ENCODE assay signal across 8 mouse cellular contexts in genomic region chr19:8899079-8899478, GRCm38 (mm10). TPM values are rescaled to one million over a fixed set of nuclear protein-coding genes. Genes with fewer than 3 reads are reported as not detected.
DNase-seq lines count a peak whose midpoint lies in the region; ATAC-seq and TF ChIP-seq lines count a peak whose summit lies in the region.

No protein-coding gene starts in this region.

- no peaks in the 10 kb centered on the region for H3K9me3 ChIP-seq in heart, embryonic 15.5 days (replicated peaks)
- no peaks in the 10 kb centered on the region for H3K9me3 ChIP-seq in hindbrain, postnatal 0 days (ENCODE audit: low read length)
- no peaks in the 10 kb centered on the region for H3K9me3 ChIP-seq in midbrain, embryonic 12.5 days

- H3K4me2 ChIP-seq in heart, embryonic 15.5 days, result peak overlapping the region; percentile 76
- H3K4me2 ChIP-seq in hindbrain, postnatal 0 days (ENCODE audit: low read depth, low read length), result peak overlapping the region; percentile 72
- H3K4me2 ChIP-seq in midbrain, embryonic 12.5 days (replicated peaks), result peak overlapping the region; percentile 90

- intact Hi-C loops in heart, postnatal 10 days (cut with DNase I), result no loop called here

- peaks cover 37% of the 10 kb centered on the region for H3K36me3 ChIP-seq in heart, embryonic 15.5 days
- peaks cover 21% of the 10 kb centered on the region; the same call in 1 of the 2 replicates for H3K36me3 ChIP-seq in hindbrain, postnatal 0 days (ENCODE audit: insufficient read depth, low read length)
- H3K36me3 ChIP-seq in midbrain, embryonic 12.5 days, result peaks cover 42% of the 10 kb centered on the region

- ATAC-seq in heart, embryonic 15.5 days (replicated peaks; ENCODE audit: insufficient number of reproducible peaks, insufficient read depth, low FRiP score, low read depth), result no peak
- no peak for ATAC-seq in hindbrain, postnatal 0 days
- ATAC-seq in midbrain, embryonic 12.5 days (ENCODE audit: low FRiP score, low read depth), result no peak
- no peak for ATAC-seq in CD4-positive, CD25-positive, alpha-beta regulatory T cell, adult 4 months

- H3K9ac ChIP-seq in heart, embryonic 15.5 days, result peak overlapping the region; percentile 92
- peak overlapping the region; percentile 94; the same call in 1 of the 2 replicates for H3K9ac ChIP-seq in hindbrain, postnatal 0 days (replicated peaks; ENCODE audit: low read length)
- peak overlapping the region; percentile 88 for H3K9ac ChIP-seq in midbrain, embryonic 12.5 days (replicated peaks)

- peaks cover 29% of the 10 kb centered on the region for H3K4me1 ChIP-seq in heart, embryonic 15.5 days (replicated peaks)
- H3K4me1 ChIP-seq in brown adipose tissue, adult 24 weeks (ENCODE audit: control insufficient read depth, insufficient read depth, insufficient read length, low read length), result peaks cover 6% of the 10 kb centered on the region; the same call in 1 of the 2 replicates
- H3K4me1 ChIP-seq in hindbrain, postnatal 0 days (ENCODE audit: insufficient read depth, low read length), result peaks cover 9% of the 10 kb centered on the region
- peaks cover 21% of the 10 kb centered on the region for H3K4me1 ChIP-seq in midbrain, embryonic 12.5 days

- peak overlapping the region; percentile 88 for H3K4me3 ChIP-seq in heart, embryonic 15.5 days
- H3K4me3 ChIP-seq in brown adipose tissue, adult 24 weeks (ENCODE audit: insufficient read depth, low read depth, low read length), result peak overlapping the region; percentile 12; the same call in 1 of the 2 replicates
- peak overlapping the region; percentile 91 for H3K4me3 ChIP-seq in hindbrain, postnatal 0 days (ENCODE audit: low read length)
- H3K4me3 ChIP-seq in midbrain, embryonic 12.5 days, result peak overlapping the region; percentile 87

- TF ChIP-seq CTCF in hindbrain, postnatal 0 days (IDR thresholded peaks at IDR 0.05; ENCODE audit: low read depth), result no peak

- no peak for DNase-seq in heart, postnatal 10 days
- DNase-seq in hindbrain, postnatal 0 days (ENCODE audit: low spot score), result no peak
- DNase-seq in layer of hippocampus, adult 18-20 months (ENCODE audit: low spot score in 2 of 2), result no peak
- DNase-seq in ovary, postnatal 10 days (ENCODE audit: low spot score), result no peak

- H3K27ac ChIP-seq in heart, embryonic 15.5 days, result no peak overlapping the region
- H3K27ac ChIP-seq in brown adipose tissue, adult 24 weeks (replicated peaks; ENCODE audit: low read depth, low read length), result no peak overlapping the region
- no peak overlapping the region for H3K27ac ChIP-seq in hindbrain, postnatal 0 days
- no peak overlapping the region for H3K27ac ChIP-seq in midbrain, embryonic 12.5 days (replicated peaks)

- H3K27me3 ChIP-seq in heart, embryonic 15.5 days, result no peaks in the 10 kb centered on the region
- no peaks in the 10 kb centered on the region for H3K27me3 ChIP-seq in hindbrain, postnatal 0 days (ENCODE audit: insufficient read depth, low read length)
- H3K27me3 ChIP-seq in midbrain, embryonic 12.5 days, result no peaks in the 10 kb centered on the region

- 34% methylated on average over 3 of the region's 3 CpGs for WGBS in heart, embryonic 15.5 days
- 65% methylated on average over 3 of the region's 3 CpGs for WGBS in hindbrain, postnatal 0 days
- 68% methylated on average over 3 of the region's 3 CpGs for WGBS in midbrain, embryonic 12.5 days

RNA-seq across cellular contexts. Expression of gene Ganab, which starts 1.2 kb away (rescaled TPM):
- polyA plus RNA-seq in heart, embryonic 15.5 days (2015; fragmentation: Nextera tagmentation; extraction: Ambion mirVana), result 50.0 and 67.9 TPM in 2 replicates
- total RNA-seq in heart, postnatal 10 days (2021), result 10 to 100 TPM; 69.3 to 74.5 TPM
- polyA plus RNA-seq in brown adipose tissue, adult 24 weeks (2012; ENCODE audit: insufficient read depth, insufficient read length, missing spikeins), result 49.7 and 56.8 TPM in 2 replicates
- total RNA-seq in hindbrain, postnatal 0 days (2014; rRNA removed), result 103 and 110 TPM in 2 replicates
- polyA plus RNA-seq in hindbrain, postnatal 0 days (2015; fragmentation: Nextera tagmentation; extraction: Ambion mirVana), result 55.5 and 55.6 TPM in 2 replicates
- polyA plus RNA-seq in midbrain, embryonic 12.5 days (2016; fragmentation: Nextera tagmentation; extraction: Ambion mirVana), result 111 and 115 TPM in 2 replicates
- total RNA-seq in layer of hippocampus, adult 18-20 months (2021), result 100 to 1,000 TPM; 104 to 112 TPM
- 10 to 100 TPM; 50.2 to 83.9 TPM for polyA plus RNA-seq in CD4-positive, CD25-positive, alpha-beta regulatory T cell, adult 4 months (2017; shearing (Covaris generic))

RNA-seq across cellular contexts. Expression of gene Ints5, which starts 6.3 kb away (rescaled TPM):
- 21.2 and 29.4 TPM in 2 replicates for polyA plus RNA-seq in heart, embryonic 15.5 days (2015; fragmentation: Nextera tagmentation; extraction: Ambion mirVana)
- 10 to 100 TPM; 14.5 to 17.1 TPM for total RNA-seq in heart, postnatal 10 days (2021)
- 4.8 and 5.9 TPM in 2 replicates for polyA plus RNA-seq in brown adipose tissue, adult 24 weeks (2012; ENCODE audit: insufficient read depth, insufficient read length, missing spikeins)
- 40.8 and 46.3 TPM in 2 replicates for total RNA-seq in hindbrain, postnatal 0 days (2014; rRNA removed)
- polyA plus RNA-seq in hindbrain, postnatal 0 days (2015; fragmentation: Nextera tagmentation; extraction: Ambion mirVana), result 23.2 and 23.8 TPM in 2 replicates
- polyA plus RNA-seq in midbrain, embryonic 12.5 days (2016; fragmentation: Nextera tagmentation; extraction: Ambion mirVana), result 46.2 and 46.6 TPM in 2 replicates
- total RNA-seq in layer of hippocampus, adult 18-20 months (2021), result 10 to 100 TPM; 25.6 to 26.3 TPM
- polyA plus RNA-seq in CD4-positive, CD25-positive, alpha-beta regulatory T cell, adult 4 months (2017; shearing (Covaris generic)), result 10 to 100 TPM in 1 of 2 experiments, 1 to 10 TPM in 1; 8.7 to 12.2 TPM

RNA-seq across cellular contexts. Expression of gene Gm49416, which starts 10.4 kb away (rescaled TPM):
- not detected in 2 replicates for polyA plus RNA-seq in heart, embryonic 15.5 days (2015; fragmentation: Nextera tagmentation; extraction: Ambion mirVana)
- 1 to 10 TPM in 1 of 2 experiments, not detected in 1; 6.4 TPM for total RNA-seq in heart, postnatal 10 days (2021)
- 6.2 TPM in 1 of 2 replicates, not detected in the other for polyA plus RNA-seq in brown adipose tissue, adult 24 weeks (2012; ENCODE audit: insufficient read depth, insufficient read length, missing spikeins)
- 0.52 and 2.7 TPM in 2 replicates for total RNA-seq in hindbrain, postnatal 0 days (2014; rRNA removed)
- polyA plus RNA-seq in hindbrain, postnatal 0 days (2015; fragmentation: Nextera tagmentation; extraction: Ambion mirVana), result not detected in 2 replicates
- polyA plus RNA-seq in midbrain, embryonic 12.5 days (2016; fragmentation: Nextera tagmentation; extraction: Ambion mirVana), result not detected in 2 replicates
- 1 to 10 TPM; 2.4 to 5.1 TPM for total RNA-seq in layer of hippocampus, adult 18-20 months (2021)
- not detected for polyA plus RNA-seq in CD4-positive, CD25-positive, alpha-beta regulatory T cell, adult 4 months (2017; shearing (Covaris generic))

RNA-seq across cellular contexts. Expression of gene 1810009A15Rik, which starts 10.4 kb away (rescaled TPM):
- 44.7 and 51.9 TPM in 2 replicates for polyA plus RNA-seq in heart, embryonic 15.5 days (2015; fragmentation: Nextera tagmentation; extraction: Ambion mirVana)
- total RNA-seq in heart, postnatal 10 days (2021), result 10 to 100 TPM; 16.6 to 23.0 TPM
- 36.6 and 59.8 TPM in 2 replicates for polyA plus RNA-seq in brown adipose tissue, adult 24 weeks (2012; ENCODE audit: insufficient read depth, insufficient read length, missing spikeins)
- total RNA-seq in hindbrain, postnatal 0 days (2014; rRNA removed), result 13.6 and 29.8 TPM in 2 replicates
- polyA plus RNA-seq in hindbrain, postnatal 0 days (2015; fragmentation: Nextera tagmentation; extraction: Ambion mirVana), result 37.7 and 38.6 TPM in 2 replicates
- 81.0 and 87.1 TPM in 2 replicates for polyA plus RNA-seq in midbrain, embryonic 12.5 days (2016; fragmentation: Nextera tagmentation; extraction: Ambion mirVana)
- total RNA-seq in layer of hippocampus, adult 18-20 months (2021), result 10 to 100 TPM; 24.2 to 30.3 TPM
- 100 to 1,000 TPM; 102 to 103 TPM for polyA plus RNA-seq in CD4-positive, CD25-positive, alpha-beta regulatory T cell, adult 4 months (2017; shearing (Covaris generic))

RNA-seq across cellular contexts. Expression of gene Gm49403, which starts 15.3 kb away (rescaled TPM):
- polyA plus RNA-seq in heart, embryonic 15.5 days (2015; fragmentation: Nextera tagmentation; extraction: Ambion mirVana), result not detected in 2 replicates
- not detected for total RNA-seq in heart, postnatal 10 days (2021)
- not detected in 2 replicates for polyA plus RNA-seq in brown adipose tissue, adult 24 weeks (2012; ENCODE audit: insufficient read depth, insufficient read length, missing spikeins)
- total RNA-seq in hindbrain, postnatal 0 days (2014; rRNA removed), result not detected in 2 replicates
- polyA plus RNA-seq in hindbrain, postnatal 0 days (2015; fragmentation: Nextera tagmentation; extraction: Ambion mirVana), result not detected in 2 replicates
- not detected in 2 replicates for polyA plus RNA-seq in midbrain, embryonic 12.5 days (2016; fragmentation: Nextera tagmentation; extraction: Ambion mirVana)
- not detected for total RNA-seq in layer of hippocampus, adult 18-20 months (2021)
- not detected for polyA plus RNA-seq in CD4-positive, CD25-positive, alpha-beta regulatory T cell, adult 4 months (2017; shearing (Covaris generic))

Comparison
In these comparisons a context has a peak if more than half of its experiments do, and no peak if none do; other contexts are left out.
1. H3K4me3 ChIP-seq: peak in every context shown above with its lines; median percentile 91 in hindbrain, postnatal 0 days; 88 in heart, embryonic 15.5 days; 87 in midbrain, embryonic 12.5 days; 12 in brown adipose tissue, adult 24 weeks.